Mouse (Mus musculus) limb, embryonic 15.5 days (tissue): ENCODE data around the gene Dhrs13. TPM values are rescaled to one million over a fixed set of nuclear protein-coding genes. Genes with fewer than 3 reads are reported as not detected.
A peak's percentile ranks its signal among the peaks of the same experiment; 100 is the strongest.

Source experiments
- ATAC-seq: fragments of 200-750 bp; cut with Nextera tagmentation; 2 replicates; pipeline ENCODE4 v1.8.0; 2017; ENCODE audit warnings: low read depth, moderate TSS enrichment; ENCODE audit not compliant: insufficient number of reproducible peaks, low FRiP score, low TSS enrichment
- H3K27ac ChIP-seq: fragments of 300-500 bp; sonication (generic); 2 replicates; pipeline ENCODE4 v1.5.1; 2015; ENCODE audit warnings: moderate library complexity, mild to moderate bottlenecking, inconsistent platforms
- H3K27me3 ChIP-seq: fragments of 300-500 bp; sonication (generic); 2 replicates; pipeline ENCODE4 v1.6.1; 2015; ENCODE audit warnings: inconsistent platforms
- H3K36me3 ChIP-seq: fragments of 300-500 bp; sonication (generic); 2 replicates; pipeline ENCODE4 v1.6.1; 2015; ENCODE audit warnings: inconsistent platforms
- H3K4me1 ChIP-seq: fragments of 300-500 bp; sonication (generic); 2 replicates; pipeline ENCODE4 v1.6.1; 2015; ENCODE audit warnings: inconsistent platforms
- H3K4me2 ChIP-seq: fragments of 300-500 bp; sonication (generic); 2 replicates; pipeline ENCODE4 v1.6.1; 2015; ENCODE audit warnings: mild to moderate bottlenecking, inconsistent platforms
- H3K4me3 ChIP-seq: fragments of 300-500 bp; sonication (generic); 2 replicates; pipeline ENCODE4 v1.5.1; 2015; ENCODE audit warnings: mild to moderate bottlenecking, inconsistent platforms
- H3K9ac ChIP-seq: fragments of 300-500 bp; sonication (generic); 2 replicates; pipeline ENCODE4 v1.6.1; 2015; ENCODE audit warnings: inconsistent platforms
- H3K9me3 ChIP-seq: fragments of 300-500 bp; sonication (generic); 2 replicates; pipeline ENCODE4 v1.6.1; 2016; ENCODE audit warnings: inconsistent platforms
- WGBS: fragments of 180-500 bp; shearing (Covaris S2); methylation state at CpG from one replicate; pipeline ENCODE4 v1.1.7; 2015; 5-methylcytosine and 5-hydroxymethylcytosine counted together
- polyA plus RNA-seq: library from polyadenylated mRNA; unstranded; fragments of >200 nt; fragmentation: Nextera tagmentation; extraction: Ambion mirVana; gene quantifications from 2 replicates; pipeline ENCODE4 v1.2.1, GENCODE M21; 2015

The Dhrs13 gene
- polyA plus RNA-seq, 1 experiment from 2014 or later, result 17.8 TPM

GRCm38 (mm10) chr11:78056946-78057345 is 24.9 kb downstream of the Dhrs13 start:
- Histone ChIP-seq H3K27ac (no peak overlapping the region), H3K4me1 (0 out of 2 replicates have a peak, but pooled peaks cover 6% of the 10 kb centered on the region), H3K27me3 (no peaks in the 10 kb centered on the region), H3K9ac (no peak overlapping the region), H3K9me3 (no peaks in the 10 kb centered on the region), H3K4me2 (no peak overlapping the region), H3K36me3 (peaks cover 66% of the 10 kb centered on the region), H3K4me3 (no peak overlapping the region)
- no peak for ATAC-seq
- WGBS, result 86% methylated on average over 8 of the region's 8 CpGs

DNA sequence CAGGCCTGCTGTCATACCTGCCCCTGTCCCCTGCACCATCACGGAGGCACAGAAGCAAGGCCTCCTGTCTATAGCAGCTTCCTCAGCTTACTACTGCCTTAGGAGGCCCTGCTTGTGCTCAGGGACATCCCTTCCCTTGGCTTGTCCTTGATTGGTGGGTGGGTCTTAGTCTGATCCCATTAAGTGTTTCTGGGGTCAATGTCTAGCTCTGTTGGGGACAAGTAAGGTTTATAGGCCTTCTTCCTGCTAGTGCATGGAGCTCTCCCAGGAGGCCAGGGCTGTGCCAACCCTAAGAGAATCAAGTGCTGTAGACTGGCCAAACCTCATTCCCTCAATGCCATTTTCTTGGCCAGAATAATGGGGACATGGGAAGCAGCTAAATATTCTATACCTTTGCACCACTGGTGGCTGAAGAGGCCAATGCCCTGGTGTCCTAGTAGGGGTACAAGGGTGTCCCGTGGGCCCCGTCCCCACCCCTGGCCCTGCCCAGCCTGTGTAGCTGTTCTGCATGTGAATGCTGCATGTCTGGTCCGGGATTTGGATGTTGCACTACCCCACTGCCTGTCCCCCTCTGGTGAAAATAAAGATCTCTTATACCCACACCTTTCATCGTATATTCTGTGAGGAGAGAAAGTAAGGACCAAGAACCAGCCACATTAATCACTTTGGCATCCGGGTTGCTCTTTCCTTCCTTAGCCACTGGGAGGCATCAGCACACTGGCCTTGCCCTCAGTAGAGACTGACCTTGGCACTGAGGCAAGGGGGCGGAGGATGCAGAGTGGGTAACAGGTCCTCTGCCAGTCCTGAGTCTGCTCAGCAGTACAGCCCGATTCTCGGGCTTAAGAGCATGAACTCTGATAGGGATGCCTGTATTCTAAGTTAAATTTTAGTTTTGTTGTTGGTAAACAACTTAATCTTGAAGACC is 28.0 kb downstream of the Dhrs13 start:
- 0 out of 2 replicates have a peak, but pooled peaks cover 6% of the 10 kb centered on the region for H3K4me1 ChIP-seq
- no peak overlapping the region for H3K4me2 ChIP-seq
- H3K36me3 ChIP-seq, result peaks cover 44% of the 10 kb centered on the region
- WGBS, result 51% methylated on average over 9 of the region's 9 CpGs
- 0 out of 2 replicates have a peak, but pooled peaks have one; percentile 53 for ATAC-seq
- H3K9ac ChIP-seq, result no peak overlapping the region
- H3K27me3 ChIP-seq, result no peaks in the 10 kb centered on the region
- H3K9me3 ChIP-seq, result no peaks in the 10 kb centered on the region
- H3K4me3 ChIP-seq, result no peak overlapping the region
- H3K27ac ChIP-seq, result no peak overlapping the region

GRCm38 (mm10) chr11:78062563-78062962 is 30.5 kb downstream of the Dhrs13 start:
- Histone ChIP-seq H3K36me3 (peaks cover 24% of the 10 kb centered on the region), H3K4me3 (no peak overlapping the region), H3K4me2 (no peak overlapping the region), H3K9me3 (no peaks in the 10 kb centered on the region), H3K9ac (no peak overlapping the region), H3K27me3 (no peaks in the 10 kb centered on the region), H3K4me1 (0 out of 2 replicates have a peak, but pooled peaks cover 6% of the 10 kb centered on the region), H3K27ac (no peak overlapping the region)
- ATAC-seq, result no peak
- WGBS, result 68% methylated on average over 1 of the region's 1 CpGs

DNA sequence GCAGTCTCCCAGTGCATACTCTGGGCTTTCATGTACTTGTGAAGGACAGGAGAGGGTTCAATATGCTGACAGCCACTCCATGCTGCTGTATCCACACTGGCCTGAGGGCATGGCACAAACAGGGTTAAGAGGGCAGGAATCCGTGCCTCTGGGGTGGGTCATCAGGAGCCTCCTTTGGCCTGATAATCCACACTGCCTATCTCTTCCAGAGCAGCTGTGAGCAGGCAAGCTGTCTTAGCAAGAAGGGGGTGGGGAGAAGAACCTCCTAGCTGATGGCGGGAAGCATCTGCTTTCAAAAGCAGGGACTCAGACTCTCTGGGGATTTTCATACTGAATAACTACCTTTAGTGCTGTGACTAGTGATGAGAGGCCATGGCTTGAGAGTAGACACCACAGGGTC is 33.8 kb downstream of the Dhrs13 start:
- no peak overlapping the region for H3K27ac ChIP-seq
- H3K9ac ChIP-seq, result no peak overlapping the region
- no peaks in the 10 kb centered on the region for H3K4me1 ChIP-seq
- no peaks in the 10 kb centered on the region for H3K27me3 ChIP-seq
- H3K4me2 ChIP-seq, result no peak overlapping the region
- peaks cover 3% of the 10 kb centered on the region; the same call in 1 of the 2 replicates for H3K36me3 ChIP-seq
- ATAC-seq, result no peak
- H3K4me3 ChIP-seq, result no peak overlapping the region
- 54% methylated on average over 2 of the region's 2 CpGs for WGBS
- H3K9me3 ChIP-seq, result no peaks in the 10 kb centered on the region

- WGBS, result 52% methylated on average over 2 of the region's 2 CpGs
- H3K27ac ChIP-seq, result no peak overlapping the region
- H3K9me3 ChIP-seq, result no peaks in the 10 kb centered on the region
- H3K4me3 ChIP-seq, result no peak overlapping the region
- ATAC-seq, result no peak
- peaks cover 2% of the 10 kb centered on the region; the same call in 1 of the 2 replicates for H3K36me3 ChIP-seq
- no peak overlapping the region for H3K4me2 ChIP-seq
- no peak overlapping the region for H3K9ac ChIP-seq
- no peaks in the 10 kb centered on the region for H3K27me3 ChIP-seq
- H3K4me1 ChIP-seq, result no peaks in the 10 kb centered on the region
Measured at GRCm38 (mm10) chr11:78066641-78067040, 34.6 kb downstream of the Dhrs13 start.

- H3K4me3 ChIP-seq, result no peak overlapping the region
- H3K36me3 ChIP-seq, result peaks cover 11% of the 10 kb centered on the region
- no peak overlapping the region for H3K9ac ChIP-seq
- H3K4me2 ChIP-seq, result no peak overlapping the region
- WGBS, result 66% methylated on average over 5 of the region's 5 CpGs
- H3K4me1 ChIP-seq, result no peaks in the 10 kb centered on the region
- no peaks in the 10 kb centered on the region for H3K9me3 ChIP-seq
- no peaks in the 10 kb centered on the region for H3K27me3 ChIP-seq
- H3K27ac ChIP-seq, result no peak overlapping the region
- ATAC-seq, result no peak
Measured at GRCm38 (mm10) chr11:78067566-78067965, 35.5 kb downstream of the Dhrs13 start.

GRCm38 (mm10) chr11:78069130-78069529 is 37.0 kb downstream of the Dhrs13 start:
- Histone ChIP-seq H3K4me3 (no peak overlapping the region), H3K9ac (no peak overlapping the region), H3K36me3 (peaks cover 25% of the 10 kb centered on the region), H3K4me2 (no peak overlapping the region), H3K9me3 (no peaks in the 10 kb centered on the region), H3K4me1 (no peaks in the 10 kb centered on the region), H3K27me3 (no peaks in the 10 kb centered on the region), H3K27ac (no peak overlapping the region)
- WGBS, result 72% methylated on average over 5 of the region's 5 CpGs
- no peak for ATAC-seq

- 79% methylated on average over 6 of the region's 6 CpGs for WGBS
- Histone ChIP-seq H3K27me3 (no peaks in the 10 kb centered on the region), H3K27ac (no peak overlapping the region)
Measured at GRCm38 (mm10) chr11:78069646-78070045, 37.6 kb downstream of the Dhrs13 start.

DNA sequence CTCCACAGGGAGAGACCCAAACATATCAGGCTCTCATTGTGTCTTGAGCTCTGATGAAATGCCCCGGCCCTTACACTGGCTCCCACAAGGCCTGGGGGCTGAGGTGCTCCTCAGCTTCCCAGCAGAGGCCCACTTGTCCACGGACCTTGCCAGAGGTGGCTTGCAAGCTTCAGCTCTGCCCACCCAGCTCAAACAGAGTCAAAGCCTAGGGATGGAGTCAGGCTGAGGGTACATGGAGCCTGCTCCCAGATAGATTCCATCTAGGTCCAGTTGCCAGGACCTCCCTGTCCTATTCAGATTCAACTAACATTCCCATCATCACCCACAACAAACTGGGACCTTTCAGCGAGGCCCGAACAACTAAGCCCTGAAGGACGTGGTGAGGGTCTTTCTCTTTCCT is 39.9 kb downstream of the Dhrs13 start:
- Histone ChIP-seq H3K9me3 (no peaks in the 10 kb centered on the region), H3K4me1 (no peaks in the 10 kb centered on the region), H3K36me3 (peaks cover 52% of the 10 kb centered on the region), H3K9ac (no peak overlapping the region), H3K4me3 (no peak overlapping the region), H3K27ac (no peak overlapping the region), H3K4me2 (no peak overlapping the region), H3K27me3 (no peaks in the 10 kb centered on the region)
- ATAC-seq, result no peak
- 89% methylated on average over 5 of the region's 5 CpGs for WGBS

More at GRCm38 (mm10) chr11:78069646-78070045, 37.6 kb downstream of the Dhrs13 start:
- Histone ChIP-seq H3K4me3 (no peak overlapping the region), H3K9ac (no peak overlapping the region), H3K9me3 (no peaks in the 10 kb centered on the region), H3K4me1 (no peaks in the 10 kb centered on the region), H3K4me2 (no peak overlapping the region), H3K36me3 (peaks cover 30% of the 10 kb centered on the region)
- ATAC-seq, result no peak

GRCm38 (mm10) chr11:78072425-78073130 is 40.5 kb downstream of the Dhrs13 start:
- no peak overlapping the region for H3K9ac ChIP-seq
- no peak overlapping the region for H3K4me2 ChIP-seq
- H3K27me3 ChIP-seq, result no peaks in the 10 kb centered on the region
- no peak overlapping the region for H3K4me3 ChIP-seq
- H3K27ac ChIP-seq, result no peak overlapping the region
- no peaks in the 10 kb centered on the region for H3K4me1 ChIP-seq
- peaks cover 57% of the 10 kb centered on the region for H3K36me3 ChIP-seq
- no peaks in the 10 kb centered on the region for H3K9me3 ChIP-seq
- no peak for ATAC-seq
- WGBS, result 24% methylated on average over 6 of the region's 6 CpGs

DNA sequence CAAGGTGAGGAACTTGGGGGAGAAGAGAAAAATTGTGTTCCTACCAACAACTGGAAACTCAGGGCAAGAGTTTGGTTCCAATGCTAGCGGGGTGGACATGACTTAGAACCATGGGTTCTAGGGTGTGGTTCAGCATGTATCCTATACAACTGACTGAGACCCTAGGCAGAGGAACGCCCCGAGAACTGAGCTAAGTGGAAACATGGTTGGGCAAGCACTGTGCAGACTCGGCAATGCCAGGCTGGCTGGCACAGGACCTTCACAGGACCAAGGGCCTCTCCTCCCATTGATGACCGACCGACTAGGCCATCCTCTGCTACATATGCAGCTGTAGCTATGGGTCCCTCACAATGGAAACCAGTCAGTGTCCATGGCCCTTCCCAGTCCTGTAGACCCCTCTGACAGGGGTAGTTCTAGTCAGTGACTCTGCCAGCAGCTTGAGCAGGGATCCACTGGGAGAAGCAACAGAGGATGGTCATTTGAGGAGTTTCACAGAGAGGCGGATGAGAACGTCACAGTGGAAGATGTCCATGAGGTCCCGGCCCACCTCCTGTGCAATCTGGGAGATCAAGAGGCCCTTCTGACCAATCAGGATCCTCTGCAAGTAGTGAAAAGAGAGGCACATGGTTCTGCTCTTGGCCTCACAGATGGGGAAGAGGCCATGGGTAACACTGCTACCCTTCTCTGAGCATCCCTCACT is 41.6 kb downstream of the Dhrs13 start:
- Histone ChIP-seq H3K9me3 (no peaks in the 10 kb centered on the region), H3K4me1 (no peaks in the 10 kb centered on the region), H3K4me3 (no peak overlapping the region), H3K9ac (no peak overlapping the region), H3K27me3 (no peaks in the 10 kb centered on the region), H3K36me3 (peaks cover 63% of the 10 kb centered on the region), H3K4me2 (no peak overlapping the region), H3K27ac (no peak overlapping the region)
- ATAC-seq, result no peak
- 92% methylated on average over 9 of the region's 9 CpGs for WGBS
